Mouse (Mus musculus): ENCODE measurements around the gene Preb.
A peak's percentile ranks its signal among the peaks of the same experiment; 100 is the strongest.

The Preb gene

GRCm38 (mm10) chr5:30920621-30921020, 39.5 kb downstream of the Preb start:
- peak; percentile 97 for DNase-seq

- peak; percentile 91 for DNase-seq
Observed at GRCm38 (mm10) chr5:30919831-30920614, 40.1 kb downstream of the Preb start.

- DNase-seq: peak; percentile 93
Observed at GRCm38 (mm10) chr5:30918691-30919090, 41.5 kb downstream of the Preb start.

GRCm38 (mm10) chr5:30917891-30918670, 42.1 kb downstream of the Preb start:
- DNase-seq: peak; percentile 93

GRCm38 (mm10) chr5:30917348-30917747, 42.8 kb downstream of the Preb start:
- DNase-seq: peak; percentile 95

- peak; percentile 95 for DNase-seq
Observed at GRCm38 (mm10) chr5:30916841-30917240, 43.3 kb downstream of the Preb start.

- DNase-seq: peak; percentile 100
Observed at GRCm38 (mm10) chr5:30915974-30916433, 44.2 kb downstream of the Preb start.

- DNase-seq: peak; percentile 97
Observed at GRCm38 (mm10) chr5:30915456-30915855, 44.7 kb downstream of the Preb start.

- DNase-seq: peak; percentile 95
Observed at GRCm38 (mm10) chr5:30914849-30915248, 45.3 kb downstream of the Preb start.

GRCm38 (mm10) chr5:30914101-30914635, 46.0 kb downstream of the Preb start:
- peak; percentile 95 for DNase-seq

- DNase-seq: peak; percentile 99
Observed at GRCm38 (mm10) chr5:30913060-30913841, 46.9 kb downstream of the Preb start, which contains the start of gene Emilin1. Emilin1 (plus strand) TSS chr5:30913402.

GRCm38 (mm10) chr5:30912156-30912555, 48.0 kb downstream of the Preb start:
- peak; percentile 91 for DNase-seq

GRCm38 (mm10) chr5:30910481-30910880, 49.7 kb downstream of the Preb start:
- no peak for DNase-seq

GRCm38 (mm10) chr5:30909863-30910262, 50.3 kb downstream of the Preb start:
- no peak for DNase-seq

GRCm38 (mm10) chr5:30909300-30909659, 50.9 kb downstream of the Preb start:
- peak; percentile 97 for DNase-seq

- DNase-seq: peak; percentile 99
Observed at GRCm38 (mm10) chr5:30908426-30909299, 51.5 kb downstream of the Preb start.

GRCm38 (mm10) chr5:30907413-30908059, 52.6 kb downstream of the Preb start, which contains the start of gene Ost4:
Ost4 (minus strand) TSS chr5:30907788.
- peak; percentile 100 for DNase-seq

- DNase-seq: peak; percentile 85
Observed at GRCm38 (mm10) chr5:30901860-30902259, 58.3 kb downstream of the Preb start.
